Mouse (Mus musculus) E14TG2a.4 (cell line): ENCODE measurements around the gene Fate1.

Experiments
- H3K27me3 ChIP-seq: 2 replicates; pipeline ENCODE4 v1.6.1; 2014; ENCODE audit warnings: low read length, control low read depth; ENCODE audit not compliant: insufficient read depth
- H3K36me3 ChIP-seq: 2 replicates; pipeline ENCODE4 v1.6.1; 2014; ENCODE audit warnings: low read length, control low read depth; ENCODE audit not compliant: insufficient read depth
- H3K4me1 ChIP-seq: replicated peaks from 2 replicates; pipeline ENCODE4 v1.6.1; 2014; ENCODE audit warnings: low read depth, low read length, control low read depth
- H3K4me3 ChIP-seq: replicated peaks from 2 replicates; pipeline ENCODE4 v1.5.1; 2014; ENCODE audit warnings: mild to moderate bottlenecking, low read length
- H3K9me3 ChIP-seq: 2 replicates; pipeline ENCODE4 v1.6.1; 2014; ENCODE audit warnings: low read length, control low read depth
- CTCF ChIP-seq: conservative IDR thresholded peaks from 2 replicates; pipeline ENCODE4 v1.5.1; 2014; ENCODE audit warnings: low read length
- NANOG ChIP-seq: IDR thresholded peaks from 2 replicates; pipeline ENCODE4 v1.6.1; 2014; ENCODE audit warnings: borderline replicate concordance, low read length, mixed read lengths
- POU5F1 ChIP-seq: IDR thresholded peaks from 2 replicates; pipeline ENCODE4 v1.6.1; 2014; ENCODE audit warnings: low read length, borderline replicate concordance

Fate1 gene

DNA sequence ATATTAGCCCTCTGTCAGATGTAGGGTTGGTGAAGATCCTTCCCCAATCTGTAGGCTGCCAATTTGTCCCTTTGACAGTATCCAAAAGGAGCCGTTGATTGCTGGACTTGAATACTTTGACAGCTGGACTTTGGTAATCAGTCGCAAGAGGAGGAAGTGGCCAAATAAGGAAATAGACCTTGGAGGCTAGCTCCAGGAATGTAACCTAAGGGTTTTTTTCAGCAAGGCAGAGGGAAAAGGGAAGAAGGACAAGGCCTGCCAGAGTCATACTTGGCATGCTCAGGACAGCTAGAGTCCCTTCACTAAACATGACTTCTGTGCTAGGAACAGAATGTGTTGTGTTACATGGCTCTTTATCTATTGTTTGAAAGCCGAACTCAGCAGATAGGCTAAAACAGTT lies 7.7 kb downstream of the Fate1 start:
- H3K9me3 ChIP-seq, result no peaks in the 10 kb centered on the region
- H3K4me3 ChIP-seq, result no peak overlapping the region
- no peaks in the 10 kb centered on the region for H3K4me1 ChIP-seq
- no peaks in the 10 kb centered on the region for H3K27me3 ChIP-seq
- TF ChIP-seq POU5F1 (no peak), NANOG (no peak), CTCF (no peak)
- no peaks in the 10 kb centered on the region for H3K36me3 ChIP-seq

DNA sequence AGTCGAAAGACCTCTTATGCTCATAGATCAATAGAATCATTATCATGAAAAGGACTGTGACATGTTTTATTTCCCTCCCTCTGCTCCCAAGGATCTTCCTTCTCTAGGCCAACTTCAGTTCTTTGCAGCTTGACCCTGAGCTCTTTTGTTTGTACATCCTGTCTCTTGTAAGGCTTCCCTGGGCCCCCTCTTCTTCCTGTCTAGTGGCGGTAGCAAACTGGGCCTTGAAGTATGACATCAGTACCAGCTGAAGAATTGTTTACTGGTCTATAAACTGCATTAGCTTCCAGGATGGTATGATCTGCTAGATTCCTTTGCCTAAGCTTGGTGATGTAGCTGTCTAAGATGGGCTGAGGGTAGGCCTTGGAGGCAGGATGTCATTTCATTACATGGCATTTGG lies 8.5 kb downstream of the Fate1 start:
- H3K9me3 ChIP-seq, result no peaks in the 10 kb centered on the region
- no peak for TF ChIP-seq CTCF
- no peak for TF ChIP-seq POU5F1
- TF ChIP-seq NANOG, result no peak
- H3K4me1 ChIP-seq, result no peaks in the 10 kb centered on the region
- no peaks in the 10 kb centered on the region for H3K27me3 ChIP-seq
- no peaks in the 10 kb centered on the region for H3K36me3 ChIP-seq
- no peak overlapping the region for H3K4me3 ChIP-seq

DNA sequence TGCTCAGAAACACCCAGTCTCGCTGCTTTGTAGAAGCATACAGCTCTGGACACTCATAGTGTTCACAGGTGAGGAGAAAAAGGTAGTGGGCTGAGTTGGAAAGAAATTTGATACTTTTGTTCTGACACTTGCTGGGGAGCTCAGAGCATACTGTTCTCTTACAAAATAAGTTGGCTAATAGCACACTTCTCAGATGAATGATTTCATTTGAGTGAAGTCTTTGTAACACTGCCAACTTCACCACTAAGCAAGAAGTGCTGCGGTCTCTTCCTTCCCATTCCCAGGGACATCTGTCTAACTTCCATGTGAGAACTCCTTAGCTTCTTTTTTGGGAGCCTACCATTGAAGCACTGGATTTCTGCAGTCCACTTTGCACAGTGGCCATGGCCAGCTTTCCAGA lies 10.4 kb downstream of the Fate1 start:
- Histone ChIP-seq H3K9me3 (no peaks in the 10 kb centered on the region), H3K4me1 (no peaks in the 10 kb centered on the region), H3K36me3 (no peaks in the 10 kb centered on the region), H3K27me3 (no peaks in the 10 kb centered on the region), H3K4me3 (no peak overlapping the region)
- no peak for TF ChIP-seq POU5F1
- TF ChIP-seq CTCF, result no peak

DNA sequence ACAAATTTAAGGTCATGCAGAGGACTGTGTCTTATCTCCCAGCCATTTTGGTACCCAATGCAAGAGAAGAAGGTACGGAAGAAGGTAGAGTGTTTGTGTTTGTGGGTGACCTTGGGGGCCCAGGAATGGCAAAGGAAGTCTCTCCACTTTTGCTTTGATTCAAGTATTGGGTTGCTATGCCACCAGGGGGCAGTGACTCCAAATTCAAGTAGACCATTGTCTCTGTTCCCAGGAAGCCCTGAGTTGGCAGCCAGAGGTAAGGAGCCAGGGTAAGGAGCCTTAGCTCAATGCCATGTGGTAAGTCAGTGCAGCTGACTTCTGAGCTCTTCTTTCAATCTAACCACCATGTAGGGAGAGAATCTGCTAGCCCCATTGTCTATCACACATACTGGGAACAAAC lies 11.0 kb downstream of the Fate1 start:
- Histone ChIP-seq H3K9me3 (no peaks in the 10 kb centered on the region), H3K27me3 (no peaks in the 10 kb centered on the region), H3K4me3 (no peak overlapping the region), H3K4me1 (no peaks in the 10 kb centered on the region), H3K36me3 (no peaks in the 10 kb centered on the region)
- TF ChIP-seq CTCF, result peak; percentile 11; the same call in 1 of the 2 replicates
- TF ChIP-seq POU5F1, result no peak
- TF ChIP-seq NANOG, result no peak

DNA sequence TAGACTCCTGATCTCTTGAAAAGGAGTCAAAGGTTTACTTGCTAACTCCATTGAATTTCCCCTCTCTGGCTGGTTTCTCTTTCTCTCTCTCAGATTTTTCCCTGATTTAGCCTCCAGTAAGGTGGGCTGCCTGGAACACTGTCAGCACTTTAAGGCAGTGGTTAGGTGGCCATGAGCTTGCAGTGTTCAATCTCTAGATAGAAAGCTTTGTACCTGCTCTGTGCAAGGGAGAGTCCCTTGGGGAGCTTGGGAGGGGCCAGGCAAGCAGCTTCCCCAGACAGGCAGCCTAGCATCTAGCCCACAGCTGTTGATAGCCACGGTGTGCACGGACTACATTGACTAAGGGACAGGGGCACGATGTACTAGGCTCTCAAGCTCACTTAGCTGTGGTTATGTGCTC lies 18.8 kb downstream of the Fate1 start, which contains the start of gene Cnga2:
Cnga2 (plus strand) TSS at position 301 of the 400 bp plus-strand sequence.
- Histone ChIP-seq H3K9me3 (no peaks in the 10 kb centered on the region), H3K36me3 (no peaks in the 10 kb centered on the region), H3K27me3 (no peaks in the 10 kb centered on the region), H3K4me1 (no peaks in the 10 kb centered on the region), H3K4me3 (no peak within 1 kb of the TSS)
- no peak for TF ChIP-seq POU5F1
- no peak for TF ChIP-seq NANOG
- TF ChIP-seq CTCF, result no peak

- Histone ChIP-seq H3K27me3 (no peaks in the 10 kb centered on the region), H3K4me1 (no peaks in the 10 kb centered on the region), H3K36me3 (no peaks in the 10 kb centered on the region), H3K4me3 (no peak overlapping the region), H3K9me3 (no peaks in the 10 kb centered on the region)
- no peak for TF ChIP-seq CTCF
Measured at GRCm38 (mm10) chrX:71995972-71996371, 23.2 kb downstream of the Fate1 start.

DNA sequence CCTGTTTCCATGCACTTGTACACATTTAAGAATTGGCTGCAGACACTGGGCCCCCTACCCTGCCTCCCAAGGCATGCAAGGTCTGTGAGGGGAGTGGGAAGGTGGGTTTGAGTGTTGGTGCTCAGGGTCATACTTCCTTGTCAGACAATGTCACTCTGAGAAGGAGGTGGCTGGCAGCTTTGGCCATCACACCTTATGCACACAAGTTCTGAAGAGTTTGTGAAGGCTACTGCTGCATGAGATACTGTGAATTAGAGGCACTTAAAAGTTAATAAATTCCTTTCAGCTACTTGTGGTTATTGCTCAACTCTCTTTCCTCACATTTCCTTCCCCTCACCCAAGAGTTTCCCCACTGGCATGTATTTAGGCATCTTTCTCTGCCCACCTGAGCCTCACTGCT lies 37.1 kb downstream of the Fate1 start:
- TF ChIP-seq NANOG (no peak), POU5F1 (no peak), CTCF (no peak)

GRCm38 (mm10) chrX:72012236-72012635 lies 39.5 kb downstream of the Fate1 start:
- no peaks in the 10 kb centered on the region for H3K4me1 ChIP-seq
- no peaks in the 10 kb centered on the region for H3K9me3 ChIP-seq
- no peak overlapping the region for H3K4me3 ChIP-seq
- H3K27me3 ChIP-seq, result no peaks in the 10 kb centered on the region
- TF ChIP-seq CTCF (no peak), NANOG (no peak), POU5F1 (no peak)
- no peaks in the 10 kb centered on the region for H3K36me3 ChIP-seq

More for the DNA sequence above, 37.1 kb downstream of the Fate1 start:
- Histone ChIP-seq H3K27me3 (no peaks in the 10 kb centered on the region), H3K4me1 (no peaks in the 10 kb centered on the region), H3K36me3 (no peaks in the 10 kb centered on the region), H3K4me3 (no peak overlapping the region), H3K9me3 (no peaks in the 10 kb centered on the region)

GRCm38 (mm10) chrX:72012804-72013203 lies 40.0 kb downstream of the Fate1 start:
- Histone ChIP-seq H3K36me3 (no peaks in the 10 kb centered on the region), H3K4me1 (no peaks in the 10 kb centered on the region), H3K9me3 (no peaks in the 10 kb centered on the region), H3K4me3 (no peak overlapping the region), H3K27me3 (no peaks in the 10 kb centered on the region)
- TF ChIP-seq NANOG, result no peak
- TF ChIP-seq CTCF, result peak; percentile 17; the same call in 1 of the 2 replicates

DNA sequence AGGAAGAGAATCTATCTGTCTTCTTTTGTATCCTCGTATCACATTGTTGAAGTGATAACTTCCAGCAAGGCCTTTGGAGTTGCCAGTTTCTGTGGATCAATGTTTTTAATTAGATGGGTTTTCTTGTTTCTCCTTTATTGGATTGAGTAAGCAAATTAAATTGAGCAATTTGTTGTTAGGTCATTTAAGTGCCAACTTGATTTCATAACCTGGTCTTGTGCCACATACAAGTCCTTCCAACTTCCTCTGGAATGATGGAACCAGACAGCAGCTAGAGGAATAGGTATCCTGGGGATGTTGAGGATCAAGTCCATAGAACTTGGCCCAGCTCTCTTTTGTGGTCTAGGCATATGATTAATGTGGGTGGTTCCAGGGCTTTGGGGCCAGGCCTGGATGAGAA lies 49.5 kb downstream of the Fate1 start:
- H3K36me3 ChIP-seq, result no peaks in the 10 kb centered on the region
- no peaks in the 10 kb centered on the region for H3K4me1 ChIP-seq
- no peak for TF ChIP-seq NANOG
- H3K27me3 ChIP-seq, result no peaks in the 10 kb centered on the region
- H3K9me3 ChIP-seq, result peaks cover 4% of the 10 kb centered on the region; the same call in 1 of the 2 replicates
- H3K4me3 ChIP-seq, result no peak overlapping the region
